Mouse (Mus musculus): ENCODE results near the gene Ccl8.

DNA sequence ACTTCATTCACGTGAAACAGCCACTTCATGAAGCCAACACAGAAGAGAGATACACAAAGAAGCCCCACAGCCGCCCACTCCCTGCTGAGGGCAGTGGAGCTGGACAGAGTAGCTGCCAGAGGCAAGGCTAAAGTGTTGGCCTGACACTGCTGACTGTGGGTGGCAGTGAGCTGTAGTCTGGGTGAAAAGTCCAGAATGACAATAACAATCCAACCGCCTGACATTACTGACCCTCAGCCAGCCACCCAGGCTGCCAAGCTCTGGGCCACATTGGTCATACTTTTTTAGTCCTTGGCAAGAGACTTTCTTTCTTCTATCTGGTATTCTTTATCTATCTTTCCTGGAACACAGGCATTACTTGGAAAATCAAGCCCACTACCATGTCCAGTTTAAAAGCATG is 43.9 kb upstream of the Ccl8 start:
- no peak for TF ChIP-seq EP300 (IDR thresholded peaks at IDR 0.05; ENCODE audit: low read depth)
- no peak for TF ChIP-seq CTCF (IDR thresholded peaks at IDR 0.05; ENCODE audit: low read depth)

All from liver, embryonic 14.5 days (tissue).